Mouse (Mus musculus): ENCODE results near the gene Cdc34b. TPM values are rescaled to one million over a fixed set of nuclear protein-coding genes. Genes with fewer than 3 reads are reported as not detected.

Gene Cdc34b
- polyA plus RNA-seq, 1 experiment from 2014 or later: 0.47 TPM

DNA sequence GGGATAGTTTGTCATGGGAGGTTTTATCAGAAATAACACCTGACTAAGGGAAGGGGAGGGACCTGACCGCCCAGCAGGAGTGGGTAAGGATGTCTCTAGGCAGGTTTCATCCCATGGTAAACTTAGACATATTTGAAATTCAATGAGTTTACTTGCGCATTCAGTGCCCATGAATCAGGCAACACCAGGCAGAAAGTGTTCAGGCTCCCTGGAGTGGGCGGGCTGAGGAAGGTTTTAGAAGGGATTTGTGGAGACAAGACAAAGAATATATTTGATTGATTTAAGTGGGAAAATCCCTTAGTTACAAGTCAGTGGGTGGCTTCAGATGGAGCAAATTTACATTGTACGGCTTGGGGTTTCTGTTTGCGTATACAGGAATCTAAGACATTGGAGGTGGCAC, 26.0 kb upstream of the Cdc34b start:
- Histone ChIP-seq H3K4me3 (replicated peaks) (no peak overlapping the region), H3K27ac (no peak overlapping the region), H3K4me1 (peaks cover 19% of the 10 kb centered on the region), H3K27me3 (no peaks in the 10 kb centered on the region), H3K9me3 (replicated peaks) (no peaks in the 10 kb centered on the region), H3K9ac (no peak overlapping the region), H3K36me3 (no peaks in the 10 kb centered on the region), H3K4me2 (no peak overlapping the region)
- 84% methylated on average over 5 of the region's 5 CpGs for WGBS
- ATAC-seq (replicated peaks; ENCODE audit: low FRiP score): no peak

DNA sequence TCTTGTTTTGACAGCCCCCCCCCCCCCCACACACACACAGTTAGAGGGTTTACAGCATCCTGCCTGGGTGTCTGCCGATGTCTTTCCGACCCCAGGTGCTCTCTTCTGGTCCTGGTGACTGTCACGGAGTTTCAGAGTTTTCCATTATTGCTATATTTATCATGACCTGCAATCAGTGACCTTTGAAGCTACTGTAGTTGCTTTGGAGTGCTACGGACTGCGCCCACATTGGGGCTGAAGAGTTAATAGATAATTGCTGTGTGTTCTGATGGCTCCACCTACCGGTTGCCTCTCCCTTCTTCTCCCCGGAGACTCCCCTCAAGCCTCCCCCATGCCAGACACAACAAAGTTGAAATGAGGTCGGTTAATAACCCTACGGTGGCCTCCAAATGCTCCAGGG, 24.8 kb upstream of the Cdc34b start:
- H3K9ac ChIP-seq: no peak overlapping the region
- 6% methylated on average over 9 of the region's 9 CpGs for WGBS
- H3K4me3 ChIP-seq (replicated peaks): no peak overlapping the region
- H3K4me1 ChIP-seq: peaks cover 21% of the 10 kb centered on the region
- no peaks in the 10 kb centered on the region for H3K9me3 ChIP-seq (replicated peaks)
- peak overlapping the region; percentile 31 for H3K4me2 ChIP-seq
- peak; percentile 50; the same call in 1 of the 2 replicates for ATAC-seq (replicated peaks; ENCODE audit: low FRiP score)
- H3K27ac ChIP-seq: no peak overlapping the region
- H3K36me3 ChIP-seq: no peaks in the 10 kb centered on the region
- no peaks in the 10 kb centered on the region for H3K27me3 ChIP-seq

DNA sequence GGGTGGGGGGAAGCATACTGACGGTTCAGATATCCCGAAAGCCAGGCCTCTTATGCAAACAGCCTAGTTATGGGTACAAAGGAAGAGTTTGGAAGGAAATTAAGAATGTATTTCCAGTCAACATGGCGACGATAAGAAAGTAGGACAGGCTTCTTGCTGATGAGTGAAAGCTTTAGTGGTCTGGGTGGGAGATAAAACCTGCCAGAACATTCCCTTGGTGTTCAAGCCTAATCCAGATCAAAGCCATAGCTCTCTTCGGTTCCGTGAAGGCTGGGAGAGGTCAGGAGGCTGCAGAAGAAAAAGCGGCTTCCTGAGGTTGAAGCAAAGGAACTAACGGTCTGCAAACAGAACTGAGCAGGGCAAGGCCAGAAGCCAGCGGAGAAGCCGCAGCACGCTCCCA, 24.3 kb upstream of the Cdc34b start:
- H3K4me1 ChIP-seq: peaks cover 23% of the 10 kb centered on the region
- no peak; the same call in 1 of the 2 replicates for ATAC-seq (replicated peaks; ENCODE audit: low FRiP score)
- H3K4me3 ChIP-seq (replicated peaks): no peak overlapping the region; the same call in 1 of the 2 replicates
- no peaks in the 10 kb centered on the region for H3K36me3 ChIP-seq
- peak overlapping the region; percentile 41; the same call in 1 of the 2 replicates for H3K27ac ChIP-seq
- H3K9ac ChIP-seq: no peak overlapping the region
- WGBS: 34% methylated on average over 11 of the region's 11 CpGs
- no peaks in the 10 kb centered on the region for H3K9me3 ChIP-seq (replicated peaks)
- no peaks in the 10 kb centered on the region for H3K27me3 ChIP-seq
- H3K4me2 ChIP-seq: peak overlapping the region; percentile 31

DNA sequence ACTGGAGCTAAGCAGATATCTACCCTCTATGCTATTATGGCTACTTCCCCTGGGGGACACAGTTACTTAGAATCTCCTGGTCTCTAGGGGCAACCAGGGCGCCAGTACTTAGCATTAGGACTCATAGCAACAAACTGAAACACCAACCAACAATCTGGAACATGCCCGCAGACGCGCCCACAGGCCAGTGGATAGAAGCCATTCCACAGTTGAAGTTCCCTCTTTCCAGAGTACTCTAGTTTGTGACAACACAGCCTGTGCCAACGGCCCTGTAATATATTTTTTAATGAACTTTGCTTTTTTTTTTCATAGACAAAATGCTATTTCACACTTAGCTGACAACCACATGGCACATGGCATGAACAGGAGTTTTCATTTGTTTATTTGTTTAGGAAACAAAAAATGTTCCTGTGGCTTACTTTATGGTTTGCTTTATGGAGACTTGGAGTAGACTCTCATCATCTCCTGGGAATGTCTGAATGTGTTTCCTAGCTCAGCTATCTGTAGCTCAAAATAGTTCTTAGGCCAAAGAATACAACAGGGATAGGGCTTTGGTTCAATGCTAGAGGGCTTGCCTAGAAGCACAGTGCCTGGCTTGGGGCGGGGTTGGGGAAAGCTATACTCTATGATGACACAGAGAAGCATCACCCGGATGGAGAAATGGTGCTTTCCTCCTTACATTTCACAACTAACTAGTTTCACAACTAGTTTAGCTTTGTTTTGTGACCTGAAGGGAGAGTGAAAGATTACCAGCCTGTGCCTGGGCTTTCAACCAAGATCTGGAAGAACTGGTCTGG, 23.3 kb upstream of the Cdc34b start:
- Histone ChIP-seq H3K4me1 (peaks cover 23% of the 10 kb centered on the region), H3K4me3 (replicated peaks) (no peak overlapping the region), H3K4me2 (no peak overlapping the region), H3K9ac (no peak overlapping the region), H3K27me3 (no peaks in the 10 kb centered on the region), H3K27ac (no peak overlapping the region), H3K36me3 (no peaks in the 10 kb centered on the region), H3K9me3 (replicated peaks) (no peaks in the 10 kb centered on the region)
- 88% methylated on average over 7 of the region's 7 CpGs for WGBS
- no peak for ATAC-seq (replicated peaks; ENCODE audit: low FRiP score)

DNA sequence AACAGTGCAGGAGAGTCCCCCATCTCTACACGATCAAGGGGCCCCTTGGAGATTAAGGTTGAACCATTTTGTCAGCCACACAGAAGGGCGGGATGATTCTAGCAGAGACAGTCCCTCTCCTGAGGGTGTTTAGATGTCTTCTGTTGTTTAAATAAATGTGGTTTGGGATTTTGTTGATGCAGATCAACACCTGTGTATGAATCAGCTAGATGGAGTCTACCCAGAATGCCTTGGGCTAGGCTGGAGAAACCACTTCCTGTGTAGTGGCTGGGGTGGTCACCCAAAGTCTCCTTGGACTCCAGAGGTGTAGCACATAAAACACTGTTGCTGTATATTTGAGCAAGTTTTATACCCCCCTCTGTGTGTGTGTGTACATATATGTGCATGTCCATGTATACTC, 22.4 kb upstream of the Cdc34b start:
- no peaks in the 10 kb centered on the region for H3K36me3 ChIP-seq
- H3K4me3 ChIP-seq (replicated peaks): no peak overlapping the region
- H3K9ac ChIP-seq: no peak overlapping the region
- peaks cover 20% of the 10 kb centered on the region for H3K4me1 ChIP-seq
- H3K27ac ChIP-seq: no peak overlapping the region
- no peaks in the 10 kb centered on the region for H3K27me3 ChIP-seq
- no peak overlapping the region for H3K4me2 ChIP-seq
- ATAC-seq (replicated peaks; ENCODE audit: low FRiP score): no peak
- WGBS: 90% methylated on average over 2 of the region's 2 CpGs
- H3K9me3 ChIP-seq (replicated peaks): no peaks in the 10 kb centered on the region

DNA sequence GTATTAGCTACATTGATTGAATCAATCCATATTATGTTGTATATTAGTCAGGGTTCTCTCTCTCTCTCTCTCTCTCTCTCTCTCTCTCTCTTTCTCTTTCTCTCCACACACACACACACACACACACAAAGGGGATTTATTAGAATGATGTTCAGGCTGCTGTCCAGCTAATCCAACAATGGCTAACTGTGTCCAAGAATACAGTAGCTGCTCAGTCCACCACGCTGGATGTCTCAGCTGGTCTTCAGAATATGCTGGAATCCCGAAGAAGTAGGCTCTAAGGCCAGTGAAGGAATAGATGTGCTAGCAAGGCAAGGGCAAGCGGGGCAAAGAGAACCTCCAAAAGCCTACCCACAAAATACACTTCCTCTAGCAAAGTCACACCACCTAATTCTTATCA, 14.3 kb upstream of the Cdc34b start:
- ATAC-seq (replicated peaks; ENCODE audit: low FRiP score): no peak
- H3K9ac ChIP-seq: no peak overlapping the region
- no peak overlapping the region for H3K27ac ChIP-seq

DNA sequence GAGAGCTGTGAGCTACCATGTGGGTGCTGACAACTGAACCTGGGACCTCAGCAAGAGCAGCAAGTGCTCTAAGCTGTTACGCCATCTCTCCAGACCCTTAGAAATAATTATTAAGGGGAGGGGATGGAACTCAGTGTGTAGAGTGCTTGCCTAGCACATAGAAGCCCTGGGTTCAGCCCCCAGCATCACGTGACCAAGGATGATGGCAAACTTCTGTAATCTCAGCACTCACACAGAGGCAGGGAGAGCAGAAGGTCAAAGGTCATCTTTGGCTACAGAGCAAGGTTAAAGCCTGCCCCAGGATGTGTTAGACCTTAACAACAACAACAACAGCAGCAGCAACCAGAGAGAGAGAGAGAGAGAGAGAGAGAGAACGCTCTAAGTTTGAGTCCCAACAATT, 13.0 kb upstream of the Cdc34b start:
- Histone ChIP-seq H3K4me3 (replicated peaks) (no peak overlapping the region), H3K27ac (no peak overlapping the region), H3K9me3 (replicated peaks) (no peaks in the 10 kb centered on the region), H3K27me3 (no peaks in the 10 kb centered on the region; the same call in 1 of the 2 replicates), H3K4me1 (no peaks in the 10 kb centered on the region), H3K9ac (no peak overlapping the region), H3K36me3 (no peaks in the 10 kb centered on the region), H3K4me2 (no peak overlapping the region)
- no peak for ATAC-seq (replicated peaks; ENCODE audit: low FRiP score)
- 79% methylated on average over 3 of the region's 3 CpGs for WGBS

More for the DNA sequence above, 14.3 kb upstream of the Cdc34b start:
- H3K4me3 ChIP-seq (replicated peaks): no peak overlapping the region
- no peaks in the 10 kb centered on the region for H3K36me3 ChIP-seq
- H3K4me2 ChIP-seq: no peak overlapping the region
- H3K4me1 ChIP-seq: no peaks in the 10 kb centered on the region
- H3K27me3 ChIP-seq: no peaks in the 10 kb centered on the region
- no peaks in the 10 kb centered on the region for H3K9me3 ChIP-seq (replicated peaks)
- 85% methylated on average over 3 of the region's 3 CpGs for WGBS

DNA sequence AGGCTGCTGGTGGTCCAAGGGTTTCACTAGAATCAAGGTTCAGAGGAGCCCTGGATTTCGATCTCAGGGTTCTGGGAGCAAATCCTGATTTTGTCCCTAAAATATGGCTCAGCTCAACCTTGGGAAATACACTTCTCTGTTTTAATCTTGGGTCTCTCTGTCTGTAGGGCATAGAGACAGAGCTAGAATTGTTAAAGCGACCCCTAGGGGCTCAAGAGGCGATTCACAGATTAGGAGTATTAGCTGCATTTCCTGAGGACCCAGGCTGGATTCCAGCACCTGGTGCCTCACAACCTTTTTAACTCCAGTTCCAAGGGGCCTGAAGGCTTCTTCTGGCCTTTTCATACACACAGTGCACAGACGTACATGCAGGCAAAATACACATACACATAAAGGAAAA, 12.0 kb upstream of the Cdc34b start:
- no peaks in the 10 kb centered on the region; the same call in 1 of the 2 replicates for H3K27me3 ChIP-seq
- no peak overlapping the region for H3K4me3 ChIP-seq (replicated peaks)
- H3K4me1 ChIP-seq: no peaks in the 10 kb centered on the region
- no peak for ATAC-seq (replicated peaks; ENCODE audit: low FRiP score)
- no peaks in the 10 kb centered on the region for H3K36me3 ChIP-seq
- 31% methylated on average over 4 of the region's 4 CpGs for WGBS
- no peak overlapping the region for H3K9ac ChIP-seq
- H3K4me2 ChIP-seq: no peak overlapping the region
- H3K9me3 ChIP-seq (replicated peaks): no peaks in the 10 kb centered on the region
- H3K27ac ChIP-seq: no peak overlapping the region

DNA sequence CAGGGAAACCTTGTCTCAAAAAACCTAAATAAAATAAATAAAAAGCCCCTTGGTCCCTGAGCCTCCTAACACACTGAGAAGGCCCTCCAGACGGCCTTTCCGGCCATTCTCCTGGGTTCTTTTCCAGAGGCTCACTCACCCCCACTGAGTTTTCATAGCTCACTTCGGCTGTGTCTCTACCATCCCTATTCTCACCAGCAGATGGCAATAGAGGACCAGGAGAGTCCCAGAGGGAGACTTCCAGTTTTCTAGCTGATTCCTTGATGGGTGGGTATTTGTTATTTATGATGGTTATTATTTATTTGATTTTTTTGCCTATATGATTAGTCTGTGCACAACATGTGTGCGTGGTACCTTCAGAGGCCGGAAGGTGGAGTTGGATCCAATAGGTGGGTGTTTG, 11.3 kb upstream of the Cdc34b start:
- Histone ChIP-seq H3K27me3 (no peaks in the 10 kb centered on the region; the same call in 1 of the 2 replicates), H3K4me3 (replicated peaks) (no peak overlapping the region), H3K9me3 (replicated peaks) (no peaks in the 10 kb centered on the region), H3K9ac (no peak overlapping the region), H3K36me3 (no peaks in the 10 kb centered on the region), H3K27ac (no peak overlapping the region), H3K4me2 (no peak overlapping the region), H3K4me1 (no peaks in the 10 kb centered on the region)
- 23% methylated on average over 5 of the region's 5 CpGs for WGBS
- ATAC-seq (replicated peaks; ENCODE audit: low FRiP score): no peak

DNA sequence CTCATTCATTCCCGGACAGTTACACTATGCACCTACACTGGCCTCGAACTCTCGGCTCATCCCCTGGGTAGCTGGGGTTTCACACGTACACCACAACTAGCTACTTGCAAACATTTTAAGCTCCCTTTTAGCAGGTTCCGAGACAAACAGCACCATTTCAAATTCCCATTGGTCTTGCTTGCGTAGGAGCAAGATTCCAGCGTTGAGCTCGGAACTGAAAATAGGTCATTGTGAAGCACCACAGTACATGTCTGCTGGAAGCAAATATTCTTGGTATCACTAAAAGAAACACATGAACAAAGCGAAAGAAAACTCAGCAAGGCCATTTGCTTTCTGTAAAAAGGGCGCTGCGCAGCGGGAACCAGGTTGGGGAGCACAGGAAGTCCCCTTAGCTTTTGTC, 10.4 kb upstream of the Cdc34b start:
- no peak overlapping the region for H3K27ac ChIP-seq
- no peaks in the 10 kb centered on the region for H3K36me3 ChIP-seq
- no peak overlapping the region for H3K4me2 ChIP-seq
- no peaks in the 10 kb centered on the region for H3K9me3 ChIP-seq (replicated peaks)
- ATAC-seq (replicated peaks; ENCODE audit: low FRiP score): no peak
- no peak overlapping the region for H3K9ac ChIP-seq
- H3K4me1 ChIP-seq: no peaks in the 10 kb centered on the region
- H3K27me3 ChIP-seq: no peaks in the 10 kb centered on the region; the same call in 1 of the 2 replicates
- H3K4me3 ChIP-seq (replicated peaks): no peak overlapping the region
- 90% methylated on average over 12 of the region's 12 CpGs for WGBS

DNA sequence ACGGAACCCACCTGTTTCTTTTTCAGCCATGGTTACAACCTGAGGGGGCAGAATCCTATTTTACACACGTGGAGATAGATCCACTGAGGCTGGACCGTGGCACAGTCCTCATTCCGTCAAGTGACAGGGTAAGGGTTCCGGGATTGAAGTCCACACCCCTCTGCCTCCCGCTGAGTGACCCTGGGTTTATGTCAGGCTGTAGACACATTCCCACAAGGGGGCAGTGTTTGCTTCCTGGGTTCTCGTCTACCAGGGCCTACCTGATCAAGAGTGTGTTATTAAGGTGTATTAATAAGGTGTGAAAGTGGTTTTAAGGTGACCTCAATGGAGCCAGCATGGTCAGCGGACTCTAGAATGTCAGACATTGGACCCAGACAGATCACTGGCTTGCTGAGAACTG, 8.8 kb upstream of the Cdc34b start:
- Histone ChIP-seq H3K4me3 (replicated peaks) (no peak overlapping the region), H3K27ac (no peak overlapping the region), H3K4me2 (no peak overlapping the region), H3K36me3 (no peaks in the 10 kb centered on the region), H3K27me3 (no peaks in the 10 kb centered on the region; the same call in 1 of the 2 replicates), H3K4me1 (no peaks in the 10 kb centered on the region), H3K9ac (no peak overlapping the region), H3K9me3 (replicated peaks) (no peaks in the 10 kb centered on the region)
- ATAC-seq (replicated peaks; ENCODE audit: low FRiP score): no peak
- 43% methylated on average over 8 of the region's 8 CpGs for WGBS

DNA sequence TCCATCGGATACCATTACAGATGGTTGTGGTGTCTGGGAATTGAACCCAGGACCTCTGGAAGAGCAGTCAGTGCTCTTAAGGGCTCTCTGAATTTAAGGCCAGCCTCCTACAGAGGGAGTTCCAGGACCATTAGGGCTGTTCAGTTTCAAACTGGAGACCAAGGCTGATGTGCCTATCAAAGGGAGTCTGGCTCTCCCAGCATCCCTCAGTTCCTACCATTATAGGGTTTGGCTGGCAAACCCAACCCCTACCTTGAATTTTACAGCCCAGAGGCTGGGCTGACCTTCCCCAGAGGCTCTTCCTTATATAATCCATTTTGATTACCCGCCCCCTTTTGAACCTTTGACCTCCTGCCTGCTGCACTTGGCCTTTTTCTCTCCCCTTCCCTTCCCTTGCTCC, 5.8 kb upstream of the Cdc34b start:
- H3K4me2 ChIP-seq: no peak overlapping the region
- no peak for ATAC-seq (replicated peaks; ENCODE audit: low FRiP score)
- 74% methylated on average over 2 of the region's 2 CpGs for WGBS
- H3K36me3 ChIP-seq: no peaks in the 10 kb centered on the region
- no peaks in the 10 kb centered on the region; the same call in 1 of the 2 replicates for H3K27me3 ChIP-seq
- H3K4me3 ChIP-seq (replicated peaks): no peak overlapping the region
- no peaks in the 10 kb centered on the region for H3K4me1 ChIP-seq
- H3K27ac ChIP-seq: no peak overlapping the region
- no peak overlapping the region for H3K9ac ChIP-seq
- H3K9me3 ChIP-seq (replicated peaks): no peaks in the 10 kb centered on the region

Data from kidney, embryonic 15.5 days (tissue).